Mouse (Mus musculus) forebrain, embryonic 11.5 days (tissue): ENCODE measurements around the gene Pgc. TPM values are rescaled to one million over a fixed set of nuclear protein-coding genes. Genes with fewer than 3 reads are reported as not detected.

ENCODE experiments used
- ATAC-seq: fragments of 200-750 bp; cut with Nextera tagmentation; replicated peaks from 2 replicates; pipeline ENCODE4 v1.8.0; 2017; ENCODE audit warnings: moderate TSS enrichment; ENCODE audit not compliant: low FRiP score
- DNase-seq: peaks from one replicate; pipeline ENCODE4 v3.0.0-alpha.2; 2017; ENCODE audit warnings: low spot score
- H3K27ac ChIP-seq: fragments of 300-500 bp; sonication (generic); 2 replicates; pipeline ENCODE4 v1.5.1; 2014; ENCODE audit warnings: low read depth, low read length
- H3K27me3 ChIP-seq: fragments of 300-500 bp; sonication (generic); 2 replicates; pipeline ENCODE4 v1.6.1; 2014; ENCODE audit warnings: mild to moderate bottlenecking, low read length, mixed read lengths; ENCODE audit not compliant: control insufficient read depth, insufficient read depth
- H3K36me3 ChIP-seq: fragments of 300-500 bp; sonication (generic); 2 replicates; pipeline ENCODE4 v1.6.1; 2014; ENCODE audit warnings: mild to moderate bottlenecking, low read length, moderate library complexity, mixed read lengths; ENCODE audit not compliant: control insufficient read depth, insufficient read depth
- H3K4me1 ChIP-seq: fragments of 300-500 bp; sonication (generic); replicated peaks from 2 replicates; pipeline ENCODE4 v1.6.1; 2014; ENCODE audit warnings: low read length, mixed read lengths; ENCODE audit not compliant: control insufficient read depth, insufficient read depth
- H3K4me2 ChIP-seq: fragments of 300-500 bp; sonication (generic); 2 replicates; pipeline ENCODE4 v1.6.1; 2014; ENCODE audit warnings: low read depth, mild to moderate bottlenecking, low read length, moderate library complexity, mixed read lengths; ENCODE audit not compliant: severe bottlenecking
- H3K4me3 ChIP-seq: fragments of 300-500 bp; sonication (generic); 2 replicates; pipeline ENCODE4 v1.5.1; 2014; ENCODE audit warnings: low read depth, low read length
- H3K9ac ChIP-seq: fragments of 300-500 bp; sonication (generic); 2 replicates; pipeline ENCODE4 v1.6.1; 2014; ENCODE audit warnings: low read length
- H3K9me3 ChIP-seq: fragments of 300-500 bp; sonication (generic); 2 replicates; pipeline ENCODE4 v1.6.1; 2016; ENCODE audit warnings: low read length, mixed read lengths; ENCODE audit not compliant: control insufficient read depth
- WGBS: fragments of 180-500 bp; shearing (Covaris S2); extraction: QIAGEN DNeasy Blood & Tissue Kit; methylation state at CpG from one replicate; pipeline ENCODE4 v1.1.7; 2014; 5-methylcytosine and 5-hydroxymethylcytosine counted together
- polyA plus RNA-seq: library from polyadenylated mRNA; unstranded; fragments of >200 nt; fragmentation: Nextera tagmentation; extraction: Ambion mirVana; gene quantifications from 2 replicates; pipeline ENCODE4 v1.2.1, GENCODE M21; 2014

Pgc gene
- polyA plus RNA-seq, 1 experiment from 2014 or later, result not detected

DNA sequence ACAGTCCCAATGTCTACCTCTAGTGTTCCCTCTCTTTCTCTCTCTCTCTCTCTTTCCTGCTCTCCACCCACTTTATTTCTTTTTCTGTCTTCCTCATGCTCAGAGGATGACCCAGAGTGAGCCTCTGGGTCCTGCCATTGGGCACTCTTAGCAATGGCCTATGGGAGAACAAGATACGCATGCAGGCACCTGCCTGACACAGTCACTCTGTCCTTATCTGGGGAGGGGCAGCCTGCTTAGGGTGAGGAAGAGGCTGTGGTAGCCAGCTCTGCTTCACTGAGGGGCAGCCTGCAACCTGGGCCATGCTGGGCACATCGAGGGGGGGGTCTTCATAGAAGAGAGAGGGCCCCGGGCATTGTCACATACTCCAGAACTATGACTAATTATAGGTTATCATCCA, 23.0 kb downstream of the Pgc start:
- H3K27me3 ChIP-seq, result no peaks in the 10 kb centered on the region
- no peaks in the 10 kb centered on the region for H3K4me1 ChIP-seq
- H3K27ac ChIP-seq, result no peak overlapping the region
- WGBS, result 81% methylated on average over 3 of the region's 3 CpGs
- DNase-seq (no peak), ATAC-seq (no peak)
- no peaks in the 10 kb centered on the region for H3K9me3 ChIP-seq
- H3K36me3 ChIP-seq, result no peaks in the 10 kb centered on the region
- H3K9ac ChIP-seq, result no peak overlapping the region
- H3K4me2 ChIP-seq, result no peak overlapping the region
- no peak overlapping the region for H3K4me3 ChIP-seq

GRCm38 (mm10) chr17:47750101-47750500, 23.5 kb downstream of the Pgc start:
- no peaks in the 10 kb centered on the region for H3K36me3 ChIP-seq

DNA sequence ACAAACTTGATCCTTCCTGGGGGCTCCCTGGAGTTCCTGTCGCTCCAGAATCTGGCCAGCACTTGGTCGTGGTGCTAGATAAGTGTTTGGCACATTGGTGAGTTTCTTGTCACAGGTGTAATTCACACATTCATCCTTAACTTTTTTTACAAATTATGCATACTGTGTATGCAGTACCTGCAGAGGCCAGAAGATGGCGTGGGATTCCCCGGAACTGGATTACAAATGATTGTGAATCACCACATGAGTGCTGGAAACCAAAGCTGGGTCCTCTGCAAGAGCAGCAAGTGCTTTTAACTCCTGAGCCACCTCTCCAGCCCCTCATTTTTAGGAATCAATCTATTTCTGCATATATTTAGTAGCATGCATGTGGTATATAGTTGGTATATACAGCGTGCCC, 25.2 kb downstream of the Pgc start:
- H3K36me3 ChIP-seq, result no peaks in the 10 kb centered on the region
- ATAC-seq (no peak), DNase-seq (no peak)
- no peaks in the 10 kb centered on the region for H3K27me3 ChIP-seq
- no peak overlapping the region for H3K4me2 ChIP-seq
- 75% methylated on average over 5 of the region's 5 CpGs for WGBS
- H3K9ac ChIP-seq, result no peak overlapping the region
- no peaks in the 10 kb centered on the region for H3K4me1 ChIP-seq
- no peak overlapping the region for H3K27ac ChIP-seq
- H3K9me3 ChIP-seq, result no peaks in the 10 kb centered on the region
- no peak overlapping the region for H3K4me3 ChIP-seq

More at GRCm38 (mm10) chr17:47750101-47750500, 23.5 kb downstream of the Pgc start:
- DNase-seq (no peak), ATAC-seq (no peak)
- H3K4me1 ChIP-seq, result no peaks in the 10 kb centered on the region
- H3K9ac ChIP-seq, result no peak overlapping the region
- no peaks in the 10 kb centered on the region for H3K9me3 ChIP-seq
- no peaks in the 10 kb centered on the region for H3K27me3 ChIP-seq
- H3K4me2 ChIP-seq, result no peak overlapping the region
- WGBS, result 53% methylated on average over 6 of the region's 6 CpGs
- no peak overlapping the region for H3K27ac ChIP-seq
- H3K4me3 ChIP-seq, result no peak overlapping the region

GRCm38 (mm10) chr17:47753130-47753775, 26.6 kb downstream of the Pgc start:
- no peak for DNase-seq
- no peak for ATAC-seq
- Histone ChIP-seq H3K4me2 (no peak overlapping the region), H3K9ac (no peak overlapping the region), H3K27ac (no peak overlapping the region), H3K4me1 (no peaks in the 10 kb centered on the region), H3K27me3 (no peaks in the 10 kb centered on the region), H3K9me3 (no peaks in the 10 kb centered on the region), H3K4me3 (no peak overlapping the region), H3K36me3 (no peaks in the 10 kb centered on the region)
- WGBS, result 79% methylated on average over 8 of the region's 8 CpGs

DNA sequence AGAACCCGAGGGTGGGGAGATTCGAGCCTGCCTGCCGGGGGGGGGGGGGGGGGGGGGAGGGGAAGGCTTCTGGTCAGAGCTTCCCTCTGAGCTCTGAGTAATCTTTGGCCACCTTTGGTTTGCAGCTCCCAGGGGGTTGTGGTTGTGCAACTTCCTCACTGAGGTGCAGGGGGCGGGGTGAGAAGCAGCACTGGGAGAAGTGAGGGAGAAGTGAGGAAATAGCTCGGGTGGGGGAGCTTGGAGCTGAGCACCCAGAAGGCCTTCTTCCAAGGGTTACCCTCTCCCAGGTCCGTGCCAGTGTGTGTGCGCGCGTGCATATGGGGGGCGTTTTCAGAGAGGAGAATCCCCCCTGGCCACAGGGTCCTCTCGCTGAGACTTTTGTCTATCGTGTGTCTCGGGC, 27.6 kb downstream of the Pgc start:
- H3K27ac ChIP-seq, result no peak overlapping the region
- no peak for DNase-seq
- no peaks in the 10 kb centered on the region for H3K9me3 ChIP-seq
- 85% methylated on average over 10 of the region's 13 CpGs for WGBS
- no peak for ATAC-seq
- H3K4me2 ChIP-seq, result no peak overlapping the region
- no peaks in the 10 kb centered on the region for H3K27me3 ChIP-seq
- no peak overlapping the region for H3K4me3 ChIP-seq
- no peak overlapping the region for H3K9ac ChIP-seq
- no peaks in the 10 kb centered on the region for H3K4me1 ChIP-seq
- no peaks in the 10 kb centered on the region for H3K36me3 ChIP-seq

- H3K9me3 ChIP-seq, result no peaks in the 10 kb centered on the region
- H3K4me1 ChIP-seq, result no peaks in the 10 kb centered on the region
- H3K27ac ChIP-seq, result no peak overlapping the region
- H3K9ac ChIP-seq, result no peak overlapping the region
- DNase-seq (no peak), ATAC-seq (no peak)
- H3K4me2 ChIP-seq, result no peak overlapping the region
- no peaks in the 10 kb centered on the region for H3K36me3 ChIP-seq
- WGBS, result 41% methylated on average over 6 of the region's 6 CpGs
- H3K27me3 ChIP-seq, result no peaks in the 10 kb centered on the region
- no peak overlapping the region for H3K4me3 ChIP-seq
These were observed 29.7 kb downstream of the Pgc start for GRCm38 (mm10) chr17:47756366-47756765.

GRCm38 (mm10) chr17:47757056-47757610, 30.5 kb downstream of the Pgc start:
- Histone ChIP-seq H3K4me3 (no peak overlapping the region), H3K27me3 (no peaks in the 10 kb centered on the region), H3K27ac (no peak overlapping the region), H3K36me3 (no peaks in the 10 kb centered on the region), H3K4me2 (no peak overlapping the region), H3K9ac (no peak overlapping the region), H3K9me3 (no peaks in the 10 kb centered on the region), H3K4me1 (no peaks in the 10 kb centered on the region)
- WGBS, result 86% methylated on average over 7 of the region's 7 CpGs
- DNase-seq (no peak), ATAC-seq (no peak)

GRCm38 (mm10) chr17:47759702-47760410, 33.2 kb downstream of the Pgc start:
- ATAC-seq, result no peak
- H3K27ac ChIP-seq, result no peak overlapping the region
- no peak overlapping the region for H3K4me2 ChIP-seq
- no peaks in the 10 kb centered on the region for H3K27me3 ChIP-seq
- WGBS, result 72% methylated on average over 15 of the region's 15 CpGs
- no peak for DNase-seq
- H3K4me1 ChIP-seq, result no peaks in the 10 kb centered on the region
- no peaks in the 10 kb centered on the region for H3K36me3 ChIP-seq
- H3K9ac ChIP-seq, result no peak overlapping the region
- no peaks in the 10 kb centered on the region for H3K9me3 ChIP-seq
- no peak overlapping the region for H3K4me3 ChIP-seq
